ENCODE assay signal across 19 mouse cellular contexts in genomic region chr2:35540798-35541197, GRCm38 (mm10). TPM values are rescaled to one million over a fixed set of nuclear protein-coding genes. Genes with fewer than 3 reads are reported as not detected.
DNase-seq lines count a peak whose midpoint lies in the region; ATAC-seq and TF ChIP-seq lines count a peak whose summit lies in the region.
"Had no signal": no experiment of that assay in that cellular context is flagged by ENCODE, and none has a peak within 500 bp of the region (broad histone marks: within the 10 kb centered on the region; RNA-seq: fewer than 3 reads in every experiment).

No protein-coding gene starts in this region.

- no peak for TF ChIP-seq POLR2A in heart, adult 2 months (IDR thresholded peaks at IDR 0.05; ENCODE audit: insufficient read depth, low read depth, low read length)

- H3K36me3 ChIP-seq in heart, embryonic 10.5 days = no peaks in the 10 kb centered on the region
- no peaks in the 10 kb centered on the region for H3K36me3 ChIP-seq in heart, adult 2 months (ENCODE audit: control insufficient read depth, insufficient read depth, low read length)
- H3K36me3 ChIP-seq in liver, postnatal 0 days (replicated peaks; ENCODE audit: insufficient read depth, low read length) = no peaks in the 10 kb centered on the region
- H3K36me3 ChIP-seq in liver, embryonic 13.5 days = no peaks in the 10 kb centered on the region
- H3K36me3 ChIP-seq: embryonic facial prominence, embryonic 13.5 days; hindbrain, embryonic 12.5 days; limb, embryonic 15.5 days; neural tube, embryonic 13.5 days had no signal

- H3K9ac ChIP-seq in heart, adult 2 months (ENCODE audit: low read depth, low read length) = no peak overlapping the region
- no peak overlapping the region for H3K9ac ChIP-seq in liver, postnatal 0 days (replicated peaks)
- no peak overlapping the region for H3K9ac ChIP-seq in liver, embryonic 13.5 days
- H3K9ac ChIP-seq: embryonic facial prominence, embryonic 13.5 days; hindbrain, embryonic 12.5 days; limb, embryonic 15.5 days; neural tube, embryonic 13.5 days had no signal

- ATAC-seq in liver, postnatal 0 days = no peak
- peak; percentile 42 for ATAC-seq in common myeloid progenitor, adult 5-6 weeks (replicated peaks; ENCODE audit: low read depth, poor library complexity, severe bottlenecking)
- peak; percentile 54 for ATAC-seq in liver, embryonic 13.5 days (ENCODE audit: low read depth)
- ATAC-seq: forebrain, embryonic 16.5 days; Patski had no signal

- DNase-seq in heart, embryonic 10.5 days (ENCODE audit: low spot score) = no peak
- no peak for DNase-seq in heart, adult 2 months
- DNase-seq in liver = peak; percentile 41
- DNase-seq in liver, postnatal 0 days = no peak
- DNase-seq in liver, embryonic 13.5 days = peak; percentile 9
- DNase-seq in left cerebral cortex, postnatal 10 days (ENCODE audit: extremely low spot score in 1 of 2, low spot score in 2 of 2) = no peak
- DNase-seq: adrenal gland, adult 8-10 months; gastrocnemius, postnatal 36 days; kidney, adult 18-20 months; kidney, postnatal 25 days; midbrain, embryonic 14.5 days; thymus, postnatal 36 days had no signal

- H3K79me2 ChIP-seq in heart, adult 2 months (replicated peaks; ENCODE audit: control insufficient read depth, insufficient read depth, low read length) = no peaks in the 10 kb centered on the region

- peaks cover 30% of the 10 kb centered on the region for H3K4me1 ChIP-seq in heart, embryonic 10.5 days
- H3K4me1 ChIP-seq in heart, adult 2 months (ENCODE audit: control insufficient read depth, insufficient read depth, low read length) = peaks cover 3% of the 10 kb centered on the region; the same call in 1 of the 2 replicates
- H3K4me1 ChIP-seq in liver, postnatal 0 days (ENCODE audit: insufficient read depth) = peaks cover 2% of the 10 kb centered on the region; the same call in 1 of the 2 replicates
- peaks cover 17% of the 10 kb centered on the region for H3K4me1 ChIP-seq in liver, embryonic 13.5 days (replicated peaks)

- no peak for TF ChIP-seq CTCF in heart, adult 2 months (IDR thresholded peaks at IDR 0.05)
- TF ChIP-seq CTCF in liver, postnatal 0 days (IDR thresholded peaks at IDR 0.05; ENCODE audit: low read depth) = no peak

- TF ChIP-seq EP300 in heart, adult 2 months (IDR thresholded peaks at IDR 0.05; ENCODE audit: insufficient read depth, low read depth, low read length) = no peak
- TF ChIP-seq EP300 in liver, postnatal 0 days (IDR thresholded peaks at IDR 0.05; ENCODE audit: low read depth) = no peak

- intact Hi-C loops in heart, adult 2 months (cut with DNase I) = loop anchor here (5.0 kb wide), 1 partner anchor 192 kb away; no protein-coding TSS in a partner anchor
- intact Hi-C loops in left cerebral cortex, postnatal 10 days (cut with DNase I) = loop anchor here (10.0 kb wide), 2 partner anchors 84 to 464 kb away; no protein-coding TSS in a partner anchor

- H3K27ac ChIP-seq in heart, embryonic 10.5 days = peak overlapping the region; percentile 80
- no peak overlapping the region for H3K27ac ChIP-seq in heart, adult 2 months
- no peak overlapping the region for H3K27ac ChIP-seq in liver, postnatal 0 days (ENCODE audit: low read depth)
- H3K27ac ChIP-seq in liver, embryonic 13.5 days = peak overlapping the region; percentile 20; the same call in 1 of the 2 replicates
- H3K27ac ChIP-seq: embryonic facial prominence, embryonic 13.5 days; hindbrain, embryonic 12.5 days; limb, embryonic 15.5 days; neural tube, embryonic 13.5 days had no signal

- H3K4me3 ChIP-seq in heart, embryonic 10.5 days = no peak overlapping the region
- H3K4me3 ChIP-seq in heart, adult 2 months = no peak overlapping the region
- H3K4me3 ChIP-seq in liver, postnatal 0 days (ENCODE audit: low read depth, low read length) = no peak overlapping the region
- no peak overlapping the region for H3K4me3 ChIP-seq in liver, embryonic 13.5 days (replicated peaks)
- H3K4me3 ChIP-seq: embryonic facial prominence, embryonic 13.5 days; hindbrain, embryonic 12.5 days; limb, embryonic 15.5 days; neural tube, embryonic 13.5 days had no signal

- no peaks in the 10 kb centered on the region for H3K9me3 ChIP-seq in heart, embryonic 10.5 days
- H3K9me3 ChIP-seq in liver, postnatal 0 days (ENCODE audit: low read length) = no peaks in the 10 kb centered on the region
- no peaks in the 10 kb centered on the region for H3K9me3 ChIP-seq in liver, embryonic 13.5 days (replicated peaks)
- H3K9me3 ChIP-seq: embryonic facial prominence, embryonic 13.5 days; hindbrain, embryonic 12.5 days; limb, embryonic 15.5 days; neural tube, embryonic 13.5 days had no signal

- no peaks in the 10 kb centered on the region for H3K27me3 ChIP-seq in heart, embryonic 10.5 days (ENCODE audit: insufficient read depth, poor library complexity, severe bottlenecking)
- H3K27me3 ChIP-seq in heart, adult 2 months (ENCODE audit: control insufficient read depth, insufficient read depth, low read length) = no peaks in the 10 kb centered on the region
- H3K27me3 ChIP-seq in liver, postnatal 0 days (ENCODE audit: insufficient read depth, low read length) = no peaks in the 10 kb centered on the region
- H3K27me3 ChIP-seq in liver, embryonic 13.5 days = no peaks in the 10 kb centered on the region; the same call in 1 of the 2 replicates
- H3K27me3 ChIP-seq: embryonic facial prominence, embryonic 13.5 days; hindbrain, embryonic 12.5 days; limb, embryonic 15.5 days; neural tube, embryonic 13.5 days; Patski had no signal

- H3K4me2 ChIP-seq in liver, postnatal 0 days (ENCODE audit: low read depth, low read length) = no peak overlapping the region
- no peak overlapping the region for H3K4me2 ChIP-seq in liver, embryonic 13.5 days
- H3K4me2 ChIP-seq: embryonic facial prominence, embryonic 13.5 days; hindbrain, embryonic 12.5 days; limb, embryonic 15.5 days; neural tube, embryonic 13.5 days had no signal

- WGBS in heart, embryonic 10.5 days = 12% methylated on average over 4 of the region's 4 CpGs
- 17% methylated on average over 4 of the region's 4 CpGs for WGBS in heart, adult 2 months
- 26% methylated on average over 4 of the region's 4 CpGs for WGBS in liver, postnatal 0 days (ENCODE audit: insufficient replicate concordance)
- 17% methylated on average over 4 of the region's 4 CpGs for WGBS in liver, embryonic 13.5 days (ENCODE audit: insufficient replicate concordance)

RNA-seq across cellular contexts. Expression of gene Dab2ip, which starts 17.3 kb away (rescaled TPM):
- polyA plus RNA-seq in heart, embryonic 10.5 days (2016; fragmentation: Nextera tagmentation; extraction: Ambion mirVana) = 47.6 and 49.0 TPM in 2 replicates
- total RNA-seq in heart, adult 2 months (2021) = 10 to 100 TPM; 45.6 to 47.9 TPM
- 34.5 and 37.5 TPM in 2 replicates for polyA plus RNA-seq in heart, adult 2 months (2012; rRNA removed)
- polyA plus RNA-seq in liver, postnatal 0 days (2015; fragmentation: Nextera tagmentation; extraction: Ambion mirVana) = 6.9 and 9.1 TPM in 2 replicates
- 4.2 and 10.1 TPM in 2 replicates for total RNA-seq in common myeloid progenitor, adult 5-6 weeks (2017)
- polyA plus RNA-seq in liver, embryonic 13.5 days (2015; fragmentation: Nextera tagmentation; extraction: Ambion mirVana) = 5.2 and 6.7 TPM in 2 replicates
- total RNA-seq in left cerebral cortex, postnatal 10 days (2021) = 100 to 1,000 TPM; 125 to 138 TPM

Comparison
In these comparisons a context has a peak if more than half of its experiments do, and no peak if none do; other contexts are left out.
1. DNase-seq: peak in liver (single experiment) and liver, embryonic 13.5 days (single experiment); none in heart, embryonic 10.5 days (single experiment), heart, adult 2 months (0 of 2), liver, postnatal 0 days (single experiment) and left cerebral cortex, postnatal 10 days (0 of 2).
2. H3K27ac ChIP-seq: peak in heart, embryonic 10.5 days (single experiment) and liver, embryonic 13.5 days (single experiment); none in heart, adult 2 months (single experiment) and liver, postnatal 0 days (single experiment).